Mouse (Mus musculus) Patski (cell line): Measurements from ENCODE around the gene Ppox. TPM values are rescaled to one million over a fixed set of nuclear protein-coding genes. Genes with fewer than 3 reads are reported as not detected.

ENCODE experiments used
- ATAC-seq: fragments of 100-300 bp; one replicate; pipeline ENCODE4 v1.8.0; 2021
- CTCF ChIA-PET: fragments of 350-600 bp; sonication (Branson Sonifier 250); formaldehyde crosslinking; loops from one replicate; lab custom pipeline; 2022; ENCODE audit warnings: inconsistent platforms; lab: Charles Lee
- POLR2A ChIA-PET: fragments of 350-600 bp; sonication (Branson Sonifier 250); formaldehyde crosslinking; loops from one replicate; lab custom pipeline; 2022; ENCODE audit warnings: antibody characterized with exemption, inconsistent platforms; lab: Charles Lee
- DNase-seq: peaks from one replicate; pipeline ENCODE4 v3.0.0-alpha.2; 2011; ENCODE audit warnings: low read depth, low spot score
- H3K27me3 ChIP-seq: fragments of 371-371 bp; one replicate; pipeline ENCODE4 v1.5.1; 2021
- CTCF ChIP-seq: fragments of 100-300 bp; IDR thresholded peaks from one replicate; pipeline ENCODE4 v1.5.1; 2021
- in situ Hi-C: fragments of 300-500 bp; cut with MboI; formaldehyde crosslinking; loops from 3 replicates; pipeline ENCODE4 v1.11.1; 2018; ENCODE audit warnings: low pct_unique_long_range_greater_than_20kb, mixed read lengths
- polyA plus RNA-seq: library from polyadenylated mRNA; unstranded; gene quantifications from one replicate; pipeline ENCODE4 v1.2.3, GENCODE M21; 2021

Gene Ppox
- polyA plus RNA-seq, 1 experiment from 2014 or later = 41.9 TPM

- DNase-seq (no peak), ATAC-seq (no peak)
- ChIA-PET POLR2A (no interaction called here), CTCF (interaction anchor here (1.8 kb wide), 1 partner anchor 22 kb away, joined by 5 read pairs; no protein-coding TSS in a partner anchor)
- H3K27me3 ChIP-seq = no peaks in the 10 kb centered on the region
- TF ChIP-seq CTCF = no peak
- in situ Hi-C loops = no loop called here
Observed at GRCm38 (mm10) chr1:171279721-171280120, 1.3 kb downstream of the Ppox start.

GRCm38 (mm10) chr1:171279012-171279705, 1.8 kb downstream of the Ppox start:
- no peak for TF ChIP-seq CTCF

DNA sequence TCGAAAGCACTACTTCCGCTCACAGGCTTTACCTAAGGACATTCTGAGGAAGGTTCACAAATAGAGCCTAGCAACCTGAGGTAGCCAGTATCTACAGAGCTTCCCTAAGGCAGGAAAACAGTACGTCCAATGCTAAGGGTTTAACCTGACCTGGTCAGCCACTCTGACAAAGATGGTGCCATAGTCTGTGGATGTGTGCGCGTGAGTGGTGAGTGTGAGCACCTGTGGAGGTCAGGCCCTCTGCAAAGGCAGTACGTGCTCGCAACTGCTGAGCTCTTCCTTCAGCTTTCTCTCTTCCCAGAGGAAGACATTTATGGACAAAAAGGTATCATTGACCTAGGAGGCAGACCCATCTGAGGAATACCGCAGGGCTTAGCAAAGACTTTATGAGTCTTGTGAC, 2.5 kb downstream of the Ppox start:
- POLR2A ChIA-PET = interaction anchor here (2.2 kb wide), 1 partner anchor 8 kb away, joined by 8 read pairs; no protein-coding TSS in a partner anchor
- CTCF ChIA-PET = interaction anchor here (1.0 kb wide), 1 partner anchor 167 kb away, joined by 4 read pairs; no protein-coding TSS in a partner anchor
- TF ChIP-seq CTCF = no peak
- ATAC-seq = no peak
- no peak for DNase-seq
- H3K27me3 ChIP-seq = no peaks in the 10 kb centered on the region
- in situ Hi-C loops = no loop called here

More at GRCm38 (mm10) chr1:171279012-171279705, 1.8 kb downstream of the Ppox start:
- no peaks in the 10 kb centered on the region for H3K27me3 ChIP-seq
- ChIA-PET POLR2A (no interaction called here), CTCF (interaction anchor here (1.0 kb wide), 1 partner anchor 168 kb away, joined by 4 read pairs; no protein-coding TSS in a partner anchor)
- in situ Hi-C loops = no loop called here
- DNase-seq (no peak), ATAC-seq (no peak)

- ChIA-PET CTCF (no interaction called here), POLR2A (interaction anchor here (2.2 kb wide), 1 partner anchor 9 kb away, joined by 8 read pairs; no protein-coding TSS in a partner anchor)
- in situ Hi-C loops = no loop called here
- no peak for ATAC-seq
- TF ChIP-seq CTCF = no peak
- DNase-seq = no peak
- H3K27me3 ChIP-seq = no peaks in the 10 kb centered on the region
Observed at GRCm38 (mm10) chr1:171277736-171278135, 3.2 kb downstream of the Ppox start.

GRCm38 (mm10) chr1:171276110-171276748, 4.8 kb downstream of the Ppox start:
- POLR2A ChIA-PET = interaction anchor here (2.2 kb wide), 1 partner anchor 10 kb away, joined by 8 read pairs; no protein-coding TSS in a partner anchor
- no peak for ATAC-seq
- CTCF ChIA-PET = no interaction called here
- H3K27me3 ChIP-seq = no peaks in the 10 kb centered on the region
- in situ Hi-C loops = no loop called here
- no peak for DNase-seq
- no peak for TF ChIP-seq CTCF

- in situ Hi-C loops = no loop called here
- CTCF ChIA-PET = no interaction called here
Observed at GRCm38 (mm10) chr1:171275144-171275734, 5.7 kb downstream of the Ppox start.

DNA sequence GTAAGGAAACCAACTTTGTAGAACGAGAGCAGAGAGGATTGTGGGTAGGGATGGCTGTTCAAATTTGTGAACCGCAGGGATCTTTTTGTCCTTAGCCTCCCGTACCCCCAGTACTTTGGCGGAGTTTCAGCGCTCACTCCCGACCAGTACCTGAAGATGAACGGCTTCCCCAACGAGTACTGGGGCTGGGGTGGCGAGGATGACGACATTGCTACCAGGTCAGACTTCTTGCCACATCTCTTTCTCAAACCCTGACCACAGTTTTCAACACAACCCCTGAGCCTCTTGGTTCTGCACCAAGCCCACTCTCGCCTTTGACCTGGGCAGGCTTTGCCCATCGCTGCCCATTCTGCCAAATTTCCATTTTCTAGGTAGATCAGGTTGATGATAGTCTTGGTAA, 6.8 kb downstream of the Ppox start:
- ChIA-PET POLR2A (no interaction called here), CTCF (no interaction called here)
- no peak for TF ChIP-seq CTCF
- DNase-seq (no peak), ATAC-seq (no peak)
- H3K27me3 ChIP-seq = no peaks in the 10 kb centered on the region
- in situ Hi-C loops = loop anchor here (25.0 kb wide), 1 partner anchor 387 kb away; the partner anchor contains the start of genes Dusp12 and Gm26620

More at GRCm38 (mm10) chr1:171275144-171275734, 5.7 kb downstream of the Ppox start:
- POLR2A ChIA-PET = no interaction called here
- ATAC-seq = no peak
- no peak for DNase-seq
- H3K27me3 ChIP-seq = no peaks in the 10 kb centered on the region
- no peak for TF ChIP-seq CTCF

- POLR2A ChIA-PET = interaction anchor here (0.8 to 2.2 kb wide), 3 partner anchors 9 to 108 kb away, joined by 3 to 13 read pairs (median 5); partner anchors contain the start of genes Ppox and Usp21
Observed at GRCm38 (mm10) chr1:171272086-171272485, 8.9 kb downstream of the Ppox start.

DNA sequence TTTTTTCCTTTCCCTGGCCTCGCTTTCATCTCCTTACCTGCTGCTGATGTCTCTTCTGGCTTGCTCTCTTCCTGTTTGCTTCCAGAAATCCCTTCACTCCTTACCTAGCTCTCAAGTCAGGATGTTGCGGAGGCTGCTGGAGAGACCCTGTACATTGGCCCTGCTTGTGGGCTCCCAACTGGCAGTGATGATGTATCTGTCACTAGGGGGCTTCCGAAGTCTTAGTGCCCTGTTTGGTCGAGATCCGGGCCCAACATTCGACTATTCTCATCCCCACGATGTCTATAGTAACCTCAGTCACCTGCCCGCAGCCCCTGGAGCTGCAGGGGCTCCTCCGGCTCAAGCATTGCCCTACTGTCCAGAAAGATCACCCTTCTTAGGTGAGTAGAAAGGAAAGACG, 9.4 kb downstream of the Ppox start:
- ChIA-PET POLR2A (interaction anchor here (0.8 to 2.2 kb wide), 3 partner anchors 10 to 108 kb away, joined by 3 to 13 read pairs (median 5); partner anchors contain the start of genes Ppox and Usp21), CTCF (interaction anchor here (1.0 to 3.2 kb wide), 2 partner anchors 10 to 14 kb away, joined by 3 to 17 read pairs; partner anchors contain the start of gene Ppox)
- no peaks in the 10 kb centered on the region for H3K27me3 ChIP-seq
- in situ Hi-C loops = loop anchor here (25.0 kb wide), 1 partner anchor 384 kb away; the partner anchor contains the start of genes Dusp12 and Gm26620
- DNase-seq (no peak), ATAC-seq (no peak)
- TF ChIP-seq CTCF = no peak

More at GRCm38 (mm10) chr1:171272086-171272485, 8.9 kb downstream of the Ppox start:
- TF ChIP-seq CTCF = no peak
- in situ Hi-C loops = loop anchor here (25.0 kb wide), 1 partner anchor 385 kb away; the partner anchor contains the start of genes Dusp12 and Gm26620
- no peak for ATAC-seq
- H3K27me3 ChIP-seq = no peaks in the 10 kb centered on the region
- DNase-seq = no peak
- CTCF ChIA-PET = interaction anchor here (3.2 kb wide), 1 partner anchor 9 kb away, joined by 17 read pairs; the partner anchor contains the start of gene Ppox

- no peak for DNase-seq
- no peak for ATAC-seq
- in situ Hi-C loops = loop anchor here (25.0 kb wide), 1 partner anchor 384 kb away; the partner anchor contains the start of genes Dusp12 and Gm26620
- CTCF ChIA-PET = interaction anchor here (1.0 to 3.2 kb wide), 4 partner anchors 10 to 160 kb away, joined by 3 to 17 read pairs (median 4); partner anchors contain the start of gene Ppox
- TF ChIP-seq CTCF = no peak
- POLR2A ChIA-PET = interaction anchor here (0.5 to 2.2 kb wide), 2 partner anchors 16 to 193 kb away, joined by 4 to 13 read pairs; partner anchors contain the start of gene Usp21
- no peaks in the 10 kb centered on the region for H3K27me3 ChIP-seq
Observed at GRCm38 (mm10) chr1:171271196-171271595, 9.8 kb downstream of the Ppox start.
